Mouse (Mus musculus): ENCODE measurements around the gene Phf24. TPM values are rescaled to one million over a fixed set of nuclear protein-coding genes. Genes with fewer than 3 reads are reported as not detected.

The Phf24 gene
- polyA plus RNA-seq, 1 experiment from 2014 or later, result 33.6 TPM

- Histone ChIP-seq H3K9me3 (ENCODE audit: control insufficient read depth, low read length) (no peaks in the 10 kb centered on the region), H3K27me3 (replicated peaks; ENCODE audit: control insufficient read depth, insufficient read depth, low read length) (no peaks in the 10 kb centered on the region), H3K36me3 (ENCODE audit: control insufficient read depth, insufficient read depth) (no peaks in the 10 kb centered on the region), H3K4me1 (replicated peaks; ENCODE audit: control insufficient read depth, insufficient read depth, low read length) (no peaks in the 10 kb centered on the region), H3K9ac (replicated peaks; ENCODE audit: low read depth, low read length) (no peak overlapping the region), H3K4me3 (replicated peaks; ENCODE audit: low read length) (no peak overlapping the region), H3K27ac (ENCODE audit: low read length) (no peak overlapping the region), H3K4me2 (ENCODE audit: low read length) (no peak overlapping the region)
- no peak for ATAC-seq
- WGBS, result 69% methylated on average over 1 of the region's 1 CpGs
Measured at GRCm38 (mm10) chr4:42903942-42904341, 12.5 kb upstream of the Phf24 start.

GRCm38 (mm10) chr4:42904523-42904922 lies 11.9 kb upstream of the Phf24 start:
- H3K27ac ChIP-seq (ENCODE audit: low read length), result no peak overlapping the region
- WGBS, result 78% methylated on average over 3 of the region's 3 CpGs
- ATAC-seq, result no peak

DNA sequence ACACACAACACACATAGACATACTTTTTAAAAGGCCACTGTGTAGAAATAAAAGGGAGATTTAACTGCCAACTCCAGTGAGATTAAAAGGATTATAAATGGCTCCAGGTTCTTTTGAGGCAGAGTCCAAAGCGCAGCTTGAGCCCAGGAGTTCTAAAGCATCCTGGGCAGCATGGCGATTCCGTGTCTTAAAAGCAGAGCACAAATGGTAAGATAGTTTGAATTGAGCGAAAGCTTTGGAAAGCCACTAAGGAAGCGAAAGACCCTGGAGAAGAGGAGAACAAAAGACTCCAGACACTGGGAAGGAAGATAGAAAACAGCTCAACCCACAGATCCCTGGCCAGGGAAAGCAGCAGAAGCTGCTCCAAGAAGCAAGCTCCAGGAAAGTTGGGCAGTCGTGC lies 11.5 kb upstream of the Phf24 start:
- 41% methylated on average over 6 of the region's 6 CpGs for WGBS

More at GRCm38 (mm10) chr4:42904523-42904922, 11.9 kb upstream of the Phf24 start:
- Histone ChIP-seq H3K9ac (replicated peaks; ENCODE audit: low read depth, low read length) (no peak overlapping the region), H3K27me3 (replicated peaks; ENCODE audit: control insufficient read depth, insufficient read depth, low read length) (no peaks in the 10 kb centered on the region), H3K9me3 (ENCODE audit: control insufficient read depth, low read length) (no peaks in the 10 kb centered on the region), H3K4me1 (replicated peaks; ENCODE audit: control insufficient read depth, insufficient read depth, low read length) (no peaks in the 10 kb centered on the region), H3K36me3 (ENCODE audit: control insufficient read depth, insufficient read depth) (no peaks in the 10 kb centered on the region), H3K4me2 (ENCODE audit: low read length) (no peak overlapping the region), H3K4me3 (replicated peaks; ENCODE audit: low read length) (no peak overlapping the region)

DNA sequence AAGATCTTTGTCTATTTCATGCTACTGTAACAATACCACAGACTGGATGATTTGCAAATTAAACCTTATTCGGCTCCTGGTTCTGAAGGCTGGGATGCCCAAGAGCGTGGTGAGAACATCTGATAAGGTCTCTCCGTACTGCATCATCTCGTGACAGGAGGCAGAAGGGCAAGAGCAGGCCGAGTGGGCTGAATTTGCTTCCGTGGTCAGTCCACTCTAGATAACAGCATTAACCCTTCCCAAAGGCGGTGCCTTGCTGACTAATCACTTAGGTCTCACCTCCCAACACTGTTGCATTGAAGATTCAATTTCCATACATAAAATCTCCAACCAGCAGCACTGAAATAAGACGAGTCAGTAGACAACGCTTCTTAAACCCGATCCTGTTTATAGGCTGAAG lies 3.1 kb upstream of the Phf24 start:
- ATAC-seq, result no peak
- no peak overlapping the region for H3K9ac ChIP-seq (replicated peaks; ENCODE audit: low read depth, low read length)
- H3K4me1 ChIP-seq (replicated peaks; ENCODE audit: control insufficient read depth, insufficient read depth, low read length), result 0 out of 2 replicates have a peak, but pooled peaks cover 7% of the 10 kb centered on the region
- no peaks in the 10 kb centered on the region for H3K9me3 ChIP-seq (ENCODE audit: control insufficient read depth, low read length)
- H3K4me2 ChIP-seq (ENCODE audit: low read length), result no peak overlapping the region
- no peak overlapping the region for H3K27ac ChIP-seq (ENCODE audit: low read length)
- peaks cover 13% of the 10 kb centered on the region for H3K27me3 ChIP-seq (replicated peaks; ENCODE audit: control insufficient read depth, insufficient read depth, low read length)
- WGBS, result 59% methylated on average over 10 of the region's 10 CpGs
- H3K4me3 ChIP-seq (replicated peaks; ENCODE audit: low read length), result no peak overlapping the region
- H3K36me3 ChIP-seq (ENCODE audit: control insufficient read depth, insufficient read depth), result no peaks in the 10 kb centered on the region

More for the DNA sequence above, 11.5 kb upstream of the Phf24 start:
- H3K27ac ChIP-seq (ENCODE audit: low read length), result no peak overlapping the region
- no peak overlapping the region for H3K4me2 ChIP-seq (ENCODE audit: low read length)
- ATAC-seq, result no peak
- H3K4me1 ChIP-seq (replicated peaks; ENCODE audit: control insufficient read depth, insufficient read depth, low read length), result no peaks in the 10 kb centered on the region
- H3K36me3 ChIP-seq (ENCODE audit: control insufficient read depth, insufficient read depth), result no peaks in the 10 kb centered on the region
- H3K9me3 ChIP-seq (ENCODE audit: control insufficient read depth, low read length), result no peaks in the 10 kb centered on the region
- H3K9ac ChIP-seq (replicated peaks; ENCODE audit: low read depth, low read length), result no peak overlapping the region
- H3K27me3 ChIP-seq (replicated peaks; ENCODE audit: control insufficient read depth, insufficient read depth, low read length), result no peaks in the 10 kb centered on the region
- no peak overlapping the region for H3K4me3 ChIP-seq (replicated peaks; ENCODE audit: low read length)

GRCm38 (mm10) chr4:42915311-42915710 lies 1.1 kb upstream of the Phf24 start:
- Histone ChIP-seq H3K4me1 (replicated peaks; ENCODE audit: control insufficient read depth, insufficient read depth, low read length) (0 out of 2 replicates have a peak, but pooled peaks cover 7% of the 10 kb centered on the region), H3K27ac (ENCODE audit: low read length) (no peak overlapping the region), H3K9ac (replicated peaks; ENCODE audit: low read depth, low read length) (no peak overlapping the region), H3K4me2 (ENCODE audit: low read length) (no peak overlapping the region), H3K36me3 (ENCODE audit: control insufficient read depth, insufficient read depth) (no peaks in the 10 kb centered on the region), H3K9me3 (ENCODE audit: control insufficient read depth, low read length) (no peaks in the 10 kb centered on the region), H3K4me3 (replicated peaks; ENCODE audit: low read length) (no peak overlapping the region), H3K27me3 (replicated peaks; ENCODE audit: control insufficient read depth, insufficient read depth, low read length) (peaks cover 13% of the 10 kb centered on the region)
- ATAC-seq, result no peak
- WGBS, result 86% methylated on average over 12 of the region's 12 CpGs

DNA sequence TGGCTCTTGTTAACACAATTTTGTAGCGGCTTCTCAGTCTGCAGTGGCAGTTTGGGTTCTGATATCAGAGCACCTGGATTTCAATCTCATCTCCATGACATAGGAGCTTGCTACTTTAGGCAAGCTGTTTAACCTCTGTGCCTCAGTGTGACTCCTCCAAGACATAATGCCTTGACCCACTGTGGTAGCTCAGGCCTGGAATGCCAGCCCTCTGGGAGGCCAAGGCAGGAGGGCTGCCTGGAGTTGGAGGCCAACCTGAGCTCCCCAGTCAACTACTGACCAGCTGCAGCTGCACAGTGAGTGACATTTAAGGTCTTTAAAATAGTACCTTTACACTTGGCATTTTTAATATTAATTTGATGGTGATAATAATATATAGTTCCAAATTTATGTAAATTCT lies 494 bp upstream of the Phf24 start:
- H3K4me3 ChIP-seq (replicated peaks; ENCODE audit: low read length), result no peak overlapping the region

GRCm38 (mm10) chr4:42917402-42917774 lies 928 bp downstream of the Phf24 start:
- Histone ChIP-seq H3K36me3 (ENCODE audit: control insufficient read depth, insufficient read depth) (no peaks in the 10 kb centered on the region), H3K4me2 (ENCODE audit: low read length) (peak overlapping the region; percentile 81), H3K9ac (replicated peaks; ENCODE audit: low read depth, low read length) (peak overlapping the region; percentile 91), H3K4me1 (replicated peaks; ENCODE audit: control insufficient read depth, insufficient read depth, low read length) (0 out of 2 replicates have a peak, but pooled peaks cover 7% of the 10 kb centered on the region), H3K9me3 (ENCODE audit: control insufficient read depth, low read length) (no peaks in the 10 kb centered on the region), H3K4me3 (replicated peaks; ENCODE audit: low read length) (peak overlapping the region; percentile 77), H3K27ac (ENCODE audit: low read length) (no peak overlapping the region), H3K27me3 (replicated peaks; ENCODE audit: control insufficient read depth, insufficient read depth, low read length) (peaks cover 13% of the 10 kb centered on the region)
- WGBS, result 4% methylated on average over 20 of the region's 26 CpGs
- peak; percentile 51 for ATAC-seq

More for the DNA sequence above, 494 bp upstream of the Phf24 start:
- no peak overlapping the region; the same call in 1 of the 2 replicates for H3K4me2 ChIP-seq (ENCODE audit: low read length)
- 70% methylated on average over 1 of the region's 1 CpGs for WGBS
- no peak overlapping the region for H3K27ac ChIP-seq (ENCODE audit: low read length)
- ATAC-seq, result no peak
- no peaks in the 10 kb centered on the region for H3K9me3 ChIP-seq (ENCODE audit: control insufficient read depth, low read length)
- no peaks in the 10 kb centered on the region for H3K36me3 ChIP-seq (ENCODE audit: control insufficient read depth, insufficient read depth)
- no peak overlapping the region for H3K9ac ChIP-seq (replicated peaks; ENCODE audit: low read depth, low read length)
- 0 out of 2 replicates have a peak, but pooled peaks cover 7% of the 10 kb centered on the region for H3K4me1 ChIP-seq (replicated peaks; ENCODE audit: control insufficient read depth, insufficient read depth, low read length)
- peaks cover 13% of the 10 kb centered on the region for H3K27me3 ChIP-seq (replicated peaks; ENCODE audit: control insufficient read depth, insufficient read depth, low read length)

GRCm38 (mm10) chr4:42920726-42921125 lies 4.3 kb downstream of the Phf24 start:
- H3K27ac ChIP-seq (ENCODE audit: low read length), result no peak overlapping the region
- no peak overlapping the region for H3K4me3 ChIP-seq (replicated peaks; ENCODE audit: low read length)
- peaks cover 4% of the 10 kb centered on the region; the same call in 1 of the 2 replicates for H3K27me3 ChIP-seq (replicated peaks; ENCODE audit: control insufficient read depth, insufficient read depth, low read length)
- ATAC-seq, result no peak
- no peaks in the 10 kb centered on the region for H3K9me3 ChIP-seq (ENCODE audit: control insufficient read depth, low read length)
- no peak overlapping the region for H3K9ac ChIP-seq (replicated peaks; ENCODE audit: low read depth, low read length)
- H3K4me1 ChIP-seq (replicated peaks; ENCODE audit: control insufficient read depth, insufficient read depth, low read length), result 0 out of 2 replicates have a peak, but pooled peaks cover 7% of the 10 kb centered on the region
- no peaks in the 10 kb centered on the region for H3K36me3 ChIP-seq (ENCODE audit: control insufficient read depth, insufficient read depth)
- 87% methylated on average over 9 of the region's 9 CpGs for WGBS
- no peak overlapping the region for H3K4me2 ChIP-seq (ENCODE audit: low read length)

DNA sequence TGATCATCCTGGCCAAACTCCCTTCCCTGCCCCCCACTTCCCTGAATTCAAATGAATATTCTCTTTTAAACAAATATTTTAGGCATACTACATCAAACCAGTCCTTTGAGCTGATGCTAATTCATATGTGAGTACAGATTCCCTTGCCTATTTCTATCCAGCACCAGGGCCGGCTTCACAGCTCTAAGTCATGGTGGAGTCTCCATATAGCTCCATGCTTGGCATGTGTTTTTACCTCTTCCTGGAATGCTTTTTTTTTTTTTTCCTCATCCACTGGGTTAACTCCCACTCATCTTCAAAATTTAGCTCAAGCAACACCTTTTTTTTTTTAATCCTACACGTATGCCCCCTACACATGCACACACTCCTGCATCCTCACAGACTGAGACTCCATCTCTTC lies 5.1 kb downstream of the Phf24 start:
- peaks cover 4% of the 10 kb centered on the region; the same call in 1 of the 2 replicates for H3K27me3 ChIP-seq (replicated peaks; ENCODE audit: control insufficient read depth, insufficient read depth, low read length)
- H3K4me2 ChIP-seq (ENCODE audit: low read length), result no peak overlapping the region
- no peak overlapping the region for H3K27ac ChIP-seq (ENCODE audit: low read length)
- H3K36me3 ChIP-seq (ENCODE audit: control insufficient read depth, insufficient read depth), result no peaks in the 10 kb centered on the region
- WGBS, result 69% methylated on average over 2 of the region's 2 CpGs
- no peak for ATAC-seq
- 0 out of 2 replicates have a peak, but pooled peaks cover 5% of the 10 kb centered on the region for H3K4me1 ChIP-seq (replicated peaks; ENCODE audit: control insufficient read depth, insufficient read depth, low read length)
- H3K4me3 ChIP-seq (replicated peaks; ENCODE audit: low read length), result no peak overlapping the region
- H3K9me3 ChIP-seq (ENCODE audit: control insufficient read depth, low read length), result no peaks in the 10 kb centered on the region
- no peak overlapping the region for H3K9ac ChIP-seq (replicated peaks; ENCODE audit: low read depth, low read length)

- H3K4me2 ChIP-seq (ENCODE audit: low read length), result no peak overlapping the region
- H3K4me3 ChIP-seq (replicated peaks; ENCODE audit: low read length), result no peak overlapping the region
- H3K4me1 ChIP-seq (replicated peaks; ENCODE audit: control insufficient read depth, insufficient read depth, low read length), result 0 out of 2 replicates have a peak, but pooled peaks cover 3% of the 10 kb centered on the region
- 71% methylated on average over 6 of the region's 6 CpGs for WGBS
- no peak overlapping the region for H3K27ac ChIP-seq (ENCODE audit: low read length)
- peaks cover 4% of the 10 kb centered on the region; the same call in 1 of the 2 replicates for H3K27me3 ChIP-seq (replicated peaks; ENCODE audit: control insufficient read depth, insufficient read depth, low read length)
- no peaks in the 10 kb centered on the region for H3K36me3 ChIP-seq (ENCODE audit: control insufficient read depth, insufficient read depth)
- H3K9ac ChIP-seq (replicated peaks; ENCODE audit: low read depth, low read length), result no peak overlapping the region
- ATAC-seq, result peak; percentile 45; the same call in 1 of the 2 replicates
- no peaks in the 10 kb centered on the region for H3K9me3 ChIP-seq (ENCODE audit: control insufficient read depth, low read length)
Measured at GRCm38 (mm10) chr4:42922056-42922455, 5.6 kb downstream of the Phf24 start.

Data from forebrain, embryonic 16.5 days (tissue).